Mouse (Mus musculus) kidney, postnatal 0 days (tissue): ENCODE data around the gene Ldlrad2. TPM values are rescaled to one million over a fixed set of nuclear protein-coding genes. Genes with fewer than 3 reads are reported as not detected.

Source experiments
- ATAC-seq: fragments of 200-750 bp; cut with Nextera tagmentation; replicated peaks from 2 replicates; pipeline ENCODE4 v1.8.0; 2017; ENCODE audit warnings: low read depth, moderate number of reproducible peaks, moderate TSS enrichment, moderate library complexity; ENCODE audit not compliant: low FRiP score
- DNase-seq: peaks from one replicate; pipeline ENCODE4 v3.0.0-alpha.2; 2016; ENCODE audit warnings: low spot score
- H3K27ac ChIP-seq: fragments of 300-500 bp; sonication (generic); 2 replicates; pipeline ENCODE4 v1.5.1; 2014; ENCODE audit warnings: mild to moderate bottlenecking
- H3K27me3 ChIP-seq: fragments of 300-500 bp; sonication (generic); 2 replicates; pipeline ENCODE4 v1.6.1; 2014; ENCODE audit warnings: low read length, mixed read lengths; ENCODE audit not compliant: insufficient read depth
- H3K36me3 ChIP-seq: fragments of 300-500 bp; sonication (generic); 2 replicates; pipeline ENCODE4 v1.6.1; 2014; ENCODE audit warnings: low read length, mixed read lengths; ENCODE audit not compliant: insufficient read depth
- H3K4me1 ChIP-seq: fragments of 300-500 bp; sonication (generic); replicated peaks from 2 replicates; pipeline ENCODE4 v1.6.1; 2014; ENCODE audit warnings: antibody characterized with exemption, low read length, mixed read lengths; ENCODE audit not compliant: insufficient read depth
- H3K4me2 ChIP-seq: fragments of 300-500 bp; sonication (generic); 2 replicates; pipeline ENCODE4 v1.6.1; 2014; ENCODE audit warnings: mild to moderate bottlenecking, low read length, moderate library complexity, mixed read lengths
- H3K4me3 ChIP-seq: fragments of 300-500 bp; sonication (generic); replicated peaks from 2 replicates; pipeline ENCODE4 v1.5.1; 2014; ENCODE audit warnings: low read depth, low read length
- H3K9ac ChIP-seq: fragments of 300-500 bp; sonication (generic); 2 replicates; pipeline ENCODE4 v1.6.1; 2014; ENCODE audit warnings: low read depth, low read length
- H3K9me3 ChIP-seq: fragments of 300-500 bp; sonication (generic); replicated peaks from 2 replicates; pipeline ENCODE4 v1.6.1; 2016; ENCODE audit warnings: low read length, inconsistent platforms, mixed read lengths
- CTCF ChIP-seq: IDR thresholded peaks from 2 replicates; pipeline ENCODE4 v1.5.1; 2016; ENCODE audit warnings: antibody characterized with exemption, low read depth, mild to moderate bottlenecking, moderate library complexity
- WGBS: fragments of 180-500 bp; shearing (Covaris S2); extraction: QIAGEN DNeasy Blood & Tissue Kit; methylation state at CpG from one replicate; pipeline ENCODE4 v1.1.7; 2014; 5-methylcytosine and 5-hydroxymethylcytosine counted together
- polyA plus RNA-seq: library from polyadenylated mRNA; unstranded; fragments of >200 nt; fragmentation: Nextera tagmentation; extraction: Ambion mirVana; gene quantifications from 2 replicates; pipeline ENCODE4 v1.2.1, GENCODE M21; 2015

Gene Ldlrad2
- polyA plus RNA-seq, 1 experiment from 2014 or later = not detected

- H3K27me3 ChIP-seq = no peaks in the 10 kb centered on the region
- no peak for TF ChIP-seq CTCF
- H3K27ac ChIP-seq = no peak overlapping the region
- no peak for DNase-seq
- no peak overlapping the region for H3K9ac ChIP-seq
- H3K36me3 ChIP-seq = peaks cover 24% of the 10 kb centered on the region; the same call in 1 of the 2 replicates
- H3K9me3 ChIP-seq = no peaks in the 10 kb centered on the region
- 80% methylated on average over 11 of the region's 11 CpGs for WGBS
- H3K4me2 ChIP-seq = no peak overlapping the region
- no peak for ATAC-seq
- H3K4me1 ChIP-seq = no peaks in the 10 kb centered on the region
- H3K4me3 ChIP-seq = no peak overlapping the region
These were observed 29.2 kb upstream of the Ldlrad2 start for GRCm38 (mm10) chr4:137603449-137604171.

GRCm38 (mm10) chr4:137598577-137598976 lies 24.2 kb upstream of the Ldlrad2 start:
- WGBS = 80% methylated on average over 5 of the region's 5 CpGs
- no peaks in the 10 kb centered on the region for H3K9me3 ChIP-seq
- H3K27me3 ChIP-seq = no peaks in the 10 kb centered on the region
- H3K4me1 ChIP-seq = peaks cover 12% of the 10 kb centered on the region
- TF ChIP-seq CTCF = no peak
- no peaks in the 10 kb centered on the region for H3K36me3 ChIP-seq
- no peak overlapping the region for H3K4me2 ChIP-seq
- no peak overlapping the region for H3K9ac ChIP-seq
- no peak overlapping the region for H3K27ac ChIP-seq
- ATAC-seq = no peak
- DNase-seq = no peak
- no peak overlapping the region for H3K4me3 ChIP-seq

GRCm38 (mm10) chr4:137597098-137597630 lies 22.8 kb upstream of the Ldlrad2 start:
- WGBS = 84% methylated on average over 4 of the region's 4 CpGs
- H3K4me3 ChIP-seq = no peak overlapping the region
- H3K36me3 ChIP-seq = no peaks in the 10 kb centered on the region
- no peaks in the 10 kb centered on the region for H3K27me3 ChIP-seq
- no peaks in the 10 kb centered on the region for H3K9me3 ChIP-seq
- no peak overlapping the region for H3K4me2 ChIP-seq
- peaks cover 12% of the 10 kb centered on the region for H3K4me1 ChIP-seq
- H3K9ac ChIP-seq = no peak overlapping the region
- H3K27ac ChIP-seq = no peak overlapping the region
- ATAC-seq (no peak), DNase-seq (no peak)
- TF ChIP-seq CTCF = no peak

GRCm38 (mm10) chr4:137594496-137595270 lies 20.3 kb upstream of the Ldlrad2 start:
- Histone ChIP-seq H3K27ac (peak overlapping the region; percentile 100), H3K36me3 (no peaks in the 10 kb centered on the region), H3K4me2 (peak overlapping the region; percentile 82), H3K4me1 (peaks cover 12% of the 10 kb centered on the region), H3K4me3 (peak overlapping the region; percentile 91), H3K9ac (peak overlapping the region; percentile 89), H3K27me3 (no peaks in the 10 kb centered on the region), H3K9me3 (no peaks in the 10 kb centered on the region)
- TF ChIP-seq CTCF = no peak
- DNase-seq (peak; percentile 64), ATAC-seq (no peak)
- 2% methylated on average over 40 of the region's 40 CpGs for WGBS

GRCm38 (mm10) chr4:137593601-137594495 lies 19.5 kb upstream of the Ldlrad2 start, which contains the start of gene Usp48:
TSS of gene Usp48 (plus strand) at chr4:137593755.
- ATAC-seq (peak; percentile 93), DNase-seq (peak; percentile 99)
- Histone ChIP-seq H3K36me3 (no peaks in the 10 kb centered on the region), H3K9me3 (no peaks in the 10 kb centered on the region), H3K4me1 (peaks cover 12% of the 10 kb centered on the region), H3K4me2 (peak within 1 kb of the TSS; percentile 82), H3K9ac (peak within 1 kb of the TSS; percentile 89), H3K4me3 (peak within 1 kb of the TSS; percentile 91), H3K27me3 (no peaks in the 10 kb centered on the region), H3K27ac (peak within 1 kb of the TSS; percentile 100)
- no peak for TF ChIP-seq CTCF
- under 1% methylated on average over 92 of the region's 92 CpGs for WGBS
